Mouse (Mus musculus) limb, embryonic 14.5 days (tissue): Measurements from ENCODE around the gene Ubl3. TPM values are rescaled to one million over a fixed set of nuclear protein-coding genes. Genes with fewer than 3 reads are reported as not detected.

ENCODE experiments used
- ATAC-seq: fragments of 200-750 bp; cut with Nextera tagmentation; 2 replicates; pipeline ENCODE4 v1.8.0; 2017; ENCODE audit warnings: low read depth, moderate number of reproducible peaks, moderate TSS enrichment; ENCODE audit not compliant: low FRiP score
- DNase-seq: peaks from one replicate; pipeline ENCODE4 v3.0.0-alpha.2; 2015; ENCODE audit warnings: low spot score
- H3K27ac ChIP-seq: fragments of 300-500 bp; sonication (generic); replicated peaks from 2 replicates; pipeline ENCODE4 v1.5.1; 2014; ENCODE audit warnings: low read depth, mild to moderate bottlenecking, low read length, moderate library complexity, mixed read lengths
- H3K27me3 ChIP-seq: fragments of 300-500 bp; sonication (generic); 2 replicates; pipeline ENCODE4 v1.6.1; 2014; ENCODE audit warnings: low read length, mixed read lengths; ENCODE audit not compliant: control insufficient read depth, insufficient read depth
- H3K36me3 ChIP-seq: fragments of 300-500 bp; sonication (generic); 2 replicates; pipeline ENCODE4 v1.6.1; 2014; ENCODE audit warnings: mild to moderate bottlenecking, low read length, moderate library complexity, mixed read lengths; ENCODE audit not compliant: control insufficient read depth, insufficient read depth
- H3K4me1 ChIP-seq: fragments of 300-500 bp; sonication (generic); 2 replicates; pipeline ENCODE4 v1.6.1; 2014; ENCODE audit warnings: antibody characterized with exemption, low read length, mixed read lengths; ENCODE audit not compliant: control insufficient read depth, insufficient read depth
- H3K4me2 ChIP-seq: fragments of 300-500 bp; sonication (generic); replicated peaks from 2 replicates; pipeline ENCODE4 v1.6.1; 2014; ENCODE audit warnings: low read depth, mild to moderate bottlenecking, low read length, moderate library complexity; ENCODE audit not compliant: severe bottlenecking
- H3K4me3 ChIP-seq: fragments of 300-500 bp; sonication (generic); replicated peaks from 2 replicates; pipeline ENCODE4 v1.5.1; 2014; ENCODE audit warnings: low read length
- H3K9ac ChIP-seq: fragments of 300-500 bp; sonication (generic); 2 replicates; pipeline ENCODE4 v1.6.1; 2014; ENCODE audit warnings: mild to moderate bottlenecking, low read depth, low read length, moderate library complexity; ENCODE audit not compliant: severe bottlenecking
- H3K9me3 ChIP-seq: fragments of 300-500 bp; sonication (generic); 2 replicates; pipeline ENCODE4 v1.6.1; 2016; ENCODE audit warnings: low read length; ENCODE audit not compliant: control insufficient read depth
- POLR2A ChIP-seq: fragments of 200-500 bp; IDR thresholded peaks from 2 replicates; pipeline ENCODE4 v1.8.0; 2012; ENCODE audit warnings: inconsistent platforms, mild to moderate bottlenecking, moderate library complexity, borderline replicate concordance; ENCODE audit not compliant: insufficient read depth, insufficient read length; ENCODE audit errors: extremely low read depth
- WGBS: fragments of 180-500 bp; shearing (Covaris S2); extraction: QIAGEN DNeasy Blood & Tissue Kit; methylation state at CpG from one replicate; pipeline ENCODE4 v1.1.7; 2014; 5-methylcytosine and 5-hydroxymethylcytosine counted together
- polyA plus RNA-seq, 2 experiments: library from polyadenylated mRNA; depleted of rRNA in 1 of 2; stranded (reverse) in 1 of 2; unstranded in 1 of 2; fragments of >200 nt; fragmentation: Nextera tagmentation in 1 of 2; extraction: Ambion mirVana in 1 of 2; gene quantifications; 2 replicates each; pipeline versions ENCODE4 v1.2.1 to v1.2.3; 2012 to 2014

Ubl3 gene
- polyA plus RNA-seq, 2 experiments, result 30.3 to 73.6 TPM

- 19% methylated on average over 6 of the region's 6 CpGs for WGBS
- TF ChIP-seq POLR2A, result no peak
- no peak for ATAC-seq
These were observed 25.0 kb downstream of the Ubl3 start for GRCm38 (mm10) chr5:148527632-148528031.

GRCm38 (mm10) chr5:148526631-148527030 lies 26.0 kb downstream of the Ubl3 start:
- 59% methylated on average over 8 of the region's 8 CpGs for WGBS
- Histone ChIP-seq H3K4me1 (peaks cover 8% of the 10 kb centered on the region), H3K4me3 (no peak overlapping the region), H3K4me2 (no peak overlapping the region), H3K27ac (no peak overlapping the region), H3K9ac (no peak overlapping the region), H3K9me3 (no peaks in the 10 kb centered on the region), H3K27me3 (no peaks in the 10 kb centered on the region), H3K36me3 (no peaks in the 10 kb centered on the region)
- no peak for TF ChIP-seq POLR2A
- no peak for DNase-seq
- no peak for ATAC-seq

More at GRCm38 (mm10) chr5:148527632-148528031, 25.0 kb downstream of the Ubl3 start:
- Histone ChIP-seq H3K36me3 (no peaks in the 10 kb centered on the region), H3K27ac (no peak overlapping the region), H3K9ac (no peak overlapping the region), H3K4me1 (peaks cover 8% of the 10 kb centered on the region), H3K27me3 (no peaks in the 10 kb centered on the region), H3K4me2 (no peak overlapping the region), H3K4me3 (no peak overlapping the region), H3K9me3 (no peaks in the 10 kb centered on the region)
- DNase-seq, result no peak

- H3K4me3 ChIP-seq, result no peak overlapping the region
- H3K4me2 ChIP-seq, result no peak overlapping the region
- WGBS, result 79% methylated on average over 5 of the region's 5 CpGs
- no peaks in the 10 kb centered on the region for H3K27me3 ChIP-seq
- ATAC-seq (no peak), DNase-seq (no peak)
- no peak for TF ChIP-seq POLR2A
- no peak overlapping the region for H3K9ac ChIP-seq
- peaks cover 11% of the 10 kb centered on the region for H3K4me1 ChIP-seq
- no peak overlapping the region for H3K27ac ChIP-seq
- no peaks in the 10 kb centered on the region for H3K9me3 ChIP-seq
- H3K36me3 ChIP-seq, result no peaks in the 10 kb centered on the region
These were observed 29.2 kb downstream of the Ubl3 start for GRCm38 (mm10) chr5:148523202-148523971.

- H3K4me2 ChIP-seq, result no peak overlapping the region
- no peak overlapping the region for H3K27ac ChIP-seq
- no peak overlapping the region for H3K4me3 ChIP-seq
- no peak overlapping the region for H3K9ac ChIP-seq
- no peaks in the 10 kb centered on the region for H3K9me3 ChIP-seq
- DNase-seq (no peak), ATAC-seq (no peak)
- no peak for TF ChIP-seq POLR2A
- WGBS, result 83% methylated on average over 3 of the region's 3 CpGs
- no peaks in the 10 kb centered on the region for H3K36me3 ChIP-seq
- H3K4me1 ChIP-seq, result peaks cover 11% of the 10 kb centered on the region
- no peaks in the 10 kb centered on the region for H3K27me3 ChIP-seq
These were observed 30.2 kb downstream of the Ubl3 start for GRCm38 (mm10) chr5:148522378-148522777.

- Histone ChIP-seq H3K4me1 (peaks cover 6% of the 10 kb centered on the region), H3K4me2 (no peak overlapping the region), H3K36me3 (no peaks in the 10 kb centered on the region), H3K9me3 (no peaks in the 10 kb centered on the region), H3K27ac (no peak overlapping the region), H3K4me3 (no peak overlapping the region), H3K9ac (no peak overlapping the region), H3K27me3 (no peaks in the 10 kb centered on the region)
- DNase-seq (no peak), ATAC-seq (no peak)
- WGBS, result 73% methylated on average over 4 of the region's 4 CpGs
- TF ChIP-seq POLR2A, result no peak
These were observed 35.1 kb downstream of the Ubl3 start for GRCm38 (mm10) chr5:148517445-148517844.
